Mouse (Mus musculus): ENCODE measurements around the gene Plekhn1. TPM values are rescaled to one million over a fixed set of nuclear protein-coding genes. Genes with fewer than 3 reads are reported as not detected.

Gene Plekhn1
- polyA plus RNA-seq, 2 experiments = 36.6 to 104 TPM

GRCm38 (mm10) chr4:156235360-156235770 is 708 bp upstream of the Plekhn1 start:
- H3K36me3 ChIP-seq (ENCODE audit: control insufficient read depth, insufficient read depth, low read length) = peaks cover 60% of the 10 kb centered on the region
- H3K9me3 ChIP-seq (ENCODE audit: control insufficient read depth, low read length) = no peaks in the 10 kb centered on the region
- H3K9ac ChIP-seq (ENCODE audit: low read depth, low read length, severe bottlenecking) = peak overlapping the region; percentile 61
- peaks cover 11% of the 10 kb centered on the region for H3K4me1 ChIP-seq (ENCODE audit: control insufficient read depth, insufficient read depth, low read length)
- peak; percentile 42 for DNase-seq (ENCODE audit: low spot score)
- H3K27me3 ChIP-seq (ENCODE audit: control insufficient read depth, insufficient read depth, low read length) = no peaks in the 10 kb centered on the region
- 1% methylated on average over 15 of the region's 15 CpGs for WGBS
- H3K4me2 ChIP-seq (replicated peaks; ENCODE audit: low read depth, low read length, severe bottlenecking) = peak overlapping the region; percentile 88
- peak overlapping the region; percentile 86 for H3K4me3 ChIP-seq (replicated peaks; ENCODE audit: low read length)
- no peak overlapping the region for H3K27ac ChIP-seq (replicated peaks; ENCODE audit: low read depth, low read length)
- ATAC-seq (ENCODE audit: low FRiP score, low read depth) = peak; percentile 13
- TF ChIP-seq POLR2A (IDR thresholded peaks at IDR 0.05; ENCODE audit: borderline replicate concordance, extremely low read depth, insufficient read depth, insufficient read length) = no peak

GRCm38 (mm10) chr4:156234021-156234501 is 596 bp downstream of the Plekhn1 start:
- Histone ChIP-seq H3K36me3 (ENCODE audit: control insufficient read depth, insufficient read depth, low read length) (peaks cover 60% of the 10 kb centered on the region), H3K27me3 (ENCODE audit: control insufficient read depth, insufficient read depth, low read length) (no peaks in the 10 kb centered on the region), H3K9ac (ENCODE audit: low read depth, low read length, severe bottlenecking) (peak overlapping the region; percentile 72), H3K27ac (replicated peaks; ENCODE audit: low read depth, low read length) (no peak overlapping the region), H3K4me1 (ENCODE audit: control insufficient read depth, insufficient read depth, low read length) (peaks cover 11% of the 10 kb centered on the region), H3K9me3 (ENCODE audit: control insufficient read depth, low read length) (no peaks in the 10 kb centered on the region), H3K4me3 (replicated peaks; ENCODE audit: low read length) (peak overlapping the region; percentile 86), H3K4me2 (replicated peaks; ENCODE audit: low read depth, low read length, severe bottlenecking) (peak overlapping the region; percentile 88)
- no peak for ATAC-seq (ENCODE audit: low FRiP score, low read depth)
- no peak for TF ChIP-seq POLR2A (IDR thresholded peaks at IDR 0.05; ENCODE audit: borderline replicate concordance, extremely low read depth, insufficient read depth, insufficient read length)
- 1% methylated on average over 17 of the region's 17 CpGs for WGBS
- DNase-seq (ENCODE audit: low spot score) = no peak

DNA sequence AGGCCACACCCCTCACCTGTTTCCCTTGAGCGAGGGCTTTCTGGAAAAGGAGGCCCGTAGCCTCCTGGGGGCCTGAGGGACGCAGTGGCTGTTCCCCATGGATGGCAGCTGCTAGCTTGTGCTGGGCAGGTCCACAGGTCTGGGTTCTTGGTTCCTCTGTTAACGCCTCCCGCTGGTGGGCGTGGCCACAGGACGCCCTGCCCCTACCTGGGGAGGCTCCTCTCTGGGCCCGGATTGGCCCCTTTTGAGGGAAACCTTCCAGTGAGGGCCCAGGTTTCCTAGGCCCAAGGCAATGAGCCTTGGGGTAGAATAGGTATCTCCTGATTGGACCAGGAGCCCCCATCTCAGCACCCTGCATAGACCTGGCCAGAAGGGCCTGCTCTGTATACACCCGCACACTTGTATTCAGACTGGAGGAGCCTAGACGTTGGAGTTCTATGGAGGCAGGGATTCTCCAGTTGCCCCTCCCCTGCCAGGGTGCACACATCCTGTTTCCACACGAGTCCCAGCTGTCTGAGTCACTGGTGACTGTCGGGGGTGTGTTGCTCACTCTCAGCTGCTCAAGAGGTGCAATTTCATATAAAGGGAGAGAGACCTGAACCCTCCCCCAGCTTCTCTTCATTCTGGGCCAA is 6.1 kb downstream of the Plekhn1 start:
- Histone ChIP-seq H3K9ac (ENCODE audit: low read depth, low read length, severe bottlenecking) (no peak overlapping the region), H3K4me2 (replicated peaks; ENCODE audit: low read depth, low read length, severe bottlenecking) (no peak overlapping the region), H3K4me1 (ENCODE audit: control insufficient read depth, insufficient read depth, low read length) (peaks cover 8% of the 10 kb centered on the region; the same call in 1 of the 2 replicates), H3K36me3 (ENCODE audit: control insufficient read depth, insufficient read depth, low read length) (peaks cover 43% of the 10 kb centered on the region), H3K4me3 (replicated peaks; ENCODE audit: low read length) (no peak overlapping the region), H3K27ac (replicated peaks; ENCODE audit: low read depth, low read length) (no peak overlapping the region), H3K27me3 (ENCODE audit: control insufficient read depth, insufficient read depth, low read length) (no peaks in the 10 kb centered on the region), H3K9me3 (ENCODE audit: control insufficient read depth, low read length) (no peaks in the 10 kb centered on the region)
- no peak for TF ChIP-seq POLR2A (IDR thresholded peaks at IDR 0.05; ENCODE audit: borderline replicate concordance, extremely low read depth, insufficient read depth, insufficient read length)
- DNase-seq (ENCODE audit: low spot score) (no peak), ATAC-seq (ENCODE audit: low FRiP score, low read depth) (0 out of 2 replicates have a peak, but pooled peaks have one; percentile 17)
- 21% methylated on average over 10 of the region's 12 CpGs for WGBS

DNA sequence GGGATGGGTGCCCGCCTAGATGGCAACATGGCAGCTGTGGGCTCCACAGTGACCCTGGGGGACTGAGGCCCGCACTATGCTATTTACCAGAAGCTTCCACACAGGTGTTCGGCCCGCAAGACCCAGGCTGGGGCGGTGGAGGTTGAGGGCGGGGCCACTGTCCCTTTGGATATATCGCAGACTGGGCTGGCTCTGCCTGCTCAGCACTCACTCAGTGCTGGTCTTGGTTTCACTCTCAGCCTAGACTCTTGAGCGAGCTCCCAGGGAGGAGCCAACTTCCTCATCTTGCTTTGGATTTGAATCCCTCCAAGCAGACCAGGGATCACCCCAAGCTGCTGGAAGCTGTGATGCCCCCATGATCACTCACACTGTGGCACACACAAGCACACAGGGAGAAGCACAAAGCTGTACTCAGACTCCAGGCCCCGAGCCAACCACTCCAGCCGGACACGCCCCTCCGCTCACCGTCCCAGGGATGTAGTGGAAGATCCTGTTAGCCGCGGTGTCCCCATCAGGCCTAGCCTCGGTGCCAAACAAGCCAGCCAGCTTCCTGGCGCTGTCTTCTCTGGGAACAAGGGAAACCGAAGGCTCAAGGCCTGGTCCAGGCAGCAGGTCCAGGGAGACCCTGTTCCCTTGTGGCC is 6.8 kb downstream of the Plekhn1 start:
- Histone ChIP-seq H3K4me1 (ENCODE audit: control insufficient read depth, insufficient read depth, low read length) (0 out of 2 replicates have a peak, but pooled peaks cover 5% of the 10 kb centered on the region), H3K4me2 (replicated peaks; ENCODE audit: low read depth, low read length, severe bottlenecking) (no peak overlapping the region; the same call in 1 of the 2 replicates), H3K9ac (ENCODE audit: low read depth, low read length, severe bottlenecking) (0 out of 2 replicates have a peak overlapping the region, but pooled peaks have one; percentile 12), H3K4me3 (replicated peaks; ENCODE audit: low read length) (no peak overlapping the region), H3K27me3 (ENCODE audit: control insufficient read depth, insufficient read depth, low read length) (no peaks in the 10 kb centered on the region), H3K36me3 (ENCODE audit: control insufficient read depth, insufficient read depth, low read length) (peaks cover 40% of the 10 kb centered on the region), H3K9me3 (ENCODE audit: control insufficient read depth, low read length) (no peaks in the 10 kb centered on the region), H3K27ac (replicated peaks; ENCODE audit: low read depth, low read length) (no peak overlapping the region)
- DNase-seq (ENCODE audit: low spot score) = no peak
- peak; percentile 23; the same call in 1 of the 2 replicates for ATAC-seq (ENCODE audit: low FRiP score, low read depth)
- 34% methylated on average over 18 of the region's 18 CpGs for WGBS
- TF ChIP-seq POLR2A (IDR thresholded peaks at IDR 0.05; ENCODE audit: borderline replicate concordance, extremely low read depth, insufficient read depth, insufficient read length) = no peak

DNA sequence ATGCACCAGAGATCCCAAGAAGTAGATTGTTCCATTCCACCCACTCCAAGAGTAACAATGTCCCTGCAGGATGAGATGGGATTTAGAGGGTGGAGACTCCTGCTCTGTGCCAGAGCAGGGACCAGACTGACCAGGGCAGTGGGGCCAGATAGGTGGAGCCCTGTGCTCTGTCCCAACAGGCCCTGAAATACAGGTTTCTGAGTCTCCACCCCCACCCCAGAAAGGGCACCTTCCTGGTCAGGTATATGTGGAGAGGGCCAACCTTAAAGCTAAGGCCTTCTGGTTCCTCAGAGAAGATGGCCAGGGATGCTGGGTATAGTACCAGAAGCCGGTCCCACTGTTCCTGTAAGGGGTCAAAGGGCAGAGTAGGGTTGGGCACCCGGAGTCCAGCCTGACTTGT is 10.4 kb downstream of the Plekhn1 start:
- no peak for TF ChIP-seq POLR2A (IDR thresholded peaks at IDR 0.05; ENCODE audit: borderline replicate concordance, extremely low read depth, insufficient read depth, insufficient read length)
- WGBS = 79% methylated on average over 2 of the region's 2 CpGs

More for the DNA sequence above, 10.4 kb downstream of the Plekhn1 start:
- Histone ChIP-seq H3K4me3 (replicated peaks; ENCODE audit: low read length) (no peak overlapping the region), H3K4me1 (ENCODE audit: control insufficient read depth, insufficient read depth, low read length) (0 out of 2 replicates have a peak, but pooled peaks cover 5% of the 10 kb centered on the region), H3K27ac (replicated peaks; ENCODE audit: low read depth, low read length) (no peak overlapping the region), H3K36me3 (ENCODE audit: control insufficient read depth, insufficient read depth, low read length) (peaks cover 10% of the 10 kb centered on the region), H3K9ac (ENCODE audit: low read depth, low read length, severe bottlenecking) (no peak overlapping the region), H3K9me3 (ENCODE audit: control insufficient read depth, low read length) (no peaks in the 10 kb centered on the region), H3K4me2 (replicated peaks; ENCODE audit: low read depth, low read length, severe bottlenecking) (no peak overlapping the region), H3K27me3 (ENCODE audit: control insufficient read depth, insufficient read depth, low read length) (no peaks in the 10 kb centered on the region)
- DNase-seq (ENCODE audit: low spot score) (no peak), ATAC-seq (ENCODE audit: low FRiP score, low read depth) (no peak)

All from limb, embryonic 14.5 days (tissue).